Mouse (Mus musculus): ENCODE measurements around the gene Prcc. TPM values are rescaled to one million over a fixed set of nuclear protein-coding genes. Genes with fewer than 3 reads are reported as not detected.

Prcc gene
- polyA plus RNA-seq (2012; rRNA removed) = 13.4 and 27.1 TPM in 2 replicates

- Histone ChIP-seq H3K4me3 (ENCODE audit: low read depth, low read length) (peak within 1 kb of the TSS; percentile 79), H3K27ac (ENCODE audit: insufficient read depth, low read depth, low read length) (peak within 1 kb of the TSS; percentile 72), H3K27me3 (ENCODE audit: control insufficient read depth, insufficient read depth, low read length) (no peaks in the 10 kb centered on the region), H3K36me3 (ENCODE audit: control insufficient read depth, insufficient read depth, low read length) (peaks cover 2% of the 10 kb centered on the region), H3K4me1 (ENCODE audit: control insufficient read depth, insufficient read depth, insufficient read length, low read length) (peaks cover 7% of the 10 kb centered on the region; the same call in 1 of the 2 replicates)
- under 1% methylated on average over 33 of the region's 33 CpGs for WGBS
- no peak for TF ChIP-seq CTCF (IDR thresholded peaks at IDR 0.05; ENCODE audit: extremely low read depth, insufficient read length, insufficient replicate concordance, low read depth, low read length)
- peak; percentile 76 for TF ChIP-seq POLR2A (IDR thresholded peaks at IDR 0.05; ENCODE audit: low read depth, low read length)
Observed at GRCm38 (mm10) chr3:87885281-87886003, at the start of gene Prcc. Gene Prcc (minus strand): TSS chr3:87885608.

DNA sequence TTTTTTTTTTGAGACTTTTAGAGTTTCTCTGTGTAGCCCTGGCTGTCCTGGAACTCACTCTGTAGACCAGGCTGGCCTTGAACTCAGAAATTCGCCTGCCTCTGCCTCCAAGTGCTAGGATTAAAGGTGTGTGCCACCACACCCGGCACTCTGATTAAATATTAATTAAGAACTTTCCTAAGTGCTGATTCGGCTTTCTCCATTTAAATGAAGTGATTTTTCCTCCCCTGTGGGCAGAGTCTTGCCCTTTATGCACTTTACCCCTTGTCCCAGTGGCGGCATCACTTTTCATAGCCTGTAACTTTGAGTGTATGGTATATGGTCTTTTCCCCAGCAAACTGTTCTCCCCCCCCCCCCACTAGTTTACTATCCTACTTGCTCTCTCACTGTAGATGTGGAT lies 49.8 kb upstream of the Prcc start:
- no peak overlapping the region for H3K4me3 ChIP-seq (ENCODE audit: low read depth, low read length)
- H3K4me1 ChIP-seq (ENCODE audit: control insufficient read depth, insufficient read depth, insufficient read length, low read length) = peaks cover 7% of the 10 kb centered on the region
- no peaks in the 10 kb centered on the region for H3K27me3 ChIP-seq (ENCODE audit: control insufficient read depth, insufficient read depth, low read length)
- WGBS = 31% methylated on average over 4 of the region's 4 CpGs
- H3K27ac ChIP-seq (ENCODE audit: insufficient read depth, low read depth, low read length) = peak overlapping the region; percentile 56
- TF ChIP-seq POLR2A (IDR thresholded peaks at IDR 0.05; ENCODE audit: low read depth, low read length) = no peak
- TF ChIP-seq CTCF (IDR thresholded peaks at IDR 0.05; ENCODE audit: extremely low read depth, insufficient read length, insufficient replicate concordance, low read depth, low read length) = no peak
- peaks cover 37% of the 10 kb centered on the region for H3K36me3 ChIP-seq (ENCODE audit: control insufficient read depth, insufficient read depth, low read length)

- no peaks in the 10 kb centered on the region for H3K27me3 ChIP-seq (ENCODE audit: control insufficient read depth, insufficient read depth, low read length)
- no peak for TF ChIP-seq POLR2A (IDR thresholded peaks at IDR 0.05; ENCODE audit: low read depth, low read length)
- peak; percentile 12; the same call in 1 of the 2 replicates for TF ChIP-seq CTCF (IDR thresholded peaks at IDR 0.05; ENCODE audit: extremely low read depth, insufficient read length, insufficient replicate concordance, low read depth, low read length)
- 61% methylated on average over 4 of the region's 4 CpGs for WGBS
- H3K27ac ChIP-seq (ENCODE audit: insufficient read depth, low read depth, low read length) = no peak overlapping the region
- H3K36me3 ChIP-seq (ENCODE audit: control insufficient read depth, insufficient read depth, low read length) = peaks cover 30% of the 10 kb centered on the region
- peaks cover 7% of the 10 kb centered on the region for H3K4me1 ChIP-seq (ENCODE audit: control insufficient read depth, insufficient read depth, insufficient read length, low read length)
- no peak overlapping the region for H3K4me3 ChIP-seq (ENCODE audit: low read depth, low read length)
Observed at GRCm38 (mm10) chr3:87934501-87934900, 49.1 kb upstream of the Prcc start.

DNA sequence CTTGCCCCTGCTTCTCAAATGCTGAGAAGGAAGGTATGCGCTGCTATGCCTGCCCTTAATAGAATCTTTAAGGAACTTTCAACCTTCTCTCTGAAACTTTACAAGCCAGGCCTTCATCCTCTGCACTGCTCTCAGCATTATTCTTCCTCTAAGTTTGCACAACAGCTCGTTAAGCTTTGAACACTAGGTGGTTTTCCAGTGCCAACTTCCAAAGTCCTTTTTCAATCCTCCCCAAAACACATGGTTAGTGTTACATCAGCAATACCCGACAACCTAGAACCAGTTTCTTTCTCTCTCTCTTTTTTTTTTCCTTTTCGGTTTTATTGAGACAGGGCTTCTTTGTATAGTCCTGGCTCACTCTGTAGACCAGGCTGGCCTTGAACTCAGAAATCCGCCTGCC lies 48.6 kb upstream of the Prcc start:
- H3K36me3 ChIP-seq (ENCODE audit: control insufficient read depth, insufficient read depth, low read length) = peaks cover 25% of the 10 kb centered on the region
- H3K4me3 ChIP-seq (ENCODE audit: low read depth, low read length) = no peak overlapping the region
- H3K27me3 ChIP-seq (ENCODE audit: control insufficient read depth, insufficient read depth, low read length) = no peaks in the 10 kb centered on the region
- no peak overlapping the region for H3K27ac ChIP-seq (ENCODE audit: insufficient read depth, low read depth, low read length)
- 59% methylated on average over 5 of the region's 5 CpGs for WGBS
- H3K4me1 ChIP-seq (ENCODE audit: control insufficient read depth, insufficient read depth, insufficient read length, low read length) = peaks cover 11% of the 10 kb centered on the region
- TF ChIP-seq CTCF (IDR thresholded peaks at IDR 0.05; ENCODE audit: extremely low read depth, insufficient read length, insufficient replicate concordance, low read depth, low read length) (no peak), POLR2A (IDR thresholded peaks at IDR 0.05; ENCODE audit: low read depth, low read length) (no peak)

DNA sequence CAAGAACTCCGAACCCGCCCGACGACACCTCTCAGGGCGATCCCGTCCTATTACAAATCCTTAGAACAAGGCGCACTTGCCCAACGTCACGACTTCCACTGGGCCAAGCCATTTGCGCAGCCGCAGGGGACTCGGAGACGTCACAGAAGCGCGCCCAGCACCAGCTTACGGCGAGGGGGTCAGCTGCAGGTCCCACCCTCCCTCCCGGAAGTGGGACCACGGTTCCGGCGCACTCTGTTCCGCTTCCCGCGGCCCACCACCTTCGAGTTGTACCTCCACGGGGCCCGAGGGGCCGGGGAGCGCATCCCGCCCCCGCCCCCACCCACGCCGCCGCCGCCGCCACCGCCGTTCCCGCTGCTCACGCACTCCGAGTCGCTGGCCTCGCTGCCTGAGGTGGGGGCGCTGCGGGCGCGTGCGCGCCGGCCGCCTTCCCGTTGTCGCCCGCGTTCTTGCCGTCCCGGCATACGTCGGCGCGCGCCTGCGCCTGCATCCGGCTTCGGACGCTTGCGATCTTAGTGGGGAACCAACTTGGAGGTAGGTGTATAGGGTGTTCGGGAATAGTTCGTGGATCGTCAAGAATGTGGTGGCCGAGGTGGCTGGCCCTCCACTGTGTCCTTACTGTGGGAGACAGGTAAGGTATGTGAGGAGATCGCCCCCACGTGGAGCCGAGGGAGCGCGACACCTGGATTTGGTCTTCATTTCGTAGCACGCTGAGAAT lies 44.8 kb upstream of the Prcc start, which contains the start of the genes Isg20l2 and Rrnad1:
Gene Isg20l2 (plus strand): TSS at position 237 of the 718 bp plus-strand sequence.
Gene Rrnad1 (minus strand): TSS at position 640 of the 718 bp plus-strand sequence.
- H3K36me3 ChIP-seq (ENCODE audit: control insufficient read depth, insufficient read depth, low read length) = peaks cover 29% of the 10 kb centered on the region

GRCm38 (mm10) chr3:87929341-87930077 lies 44.1 kb upstream of the Prcc start:
- TF ChIP-seq CTCF (IDR thresholded peaks at IDR 0.05; ENCODE audit: extremely low read depth, insufficient read length, insufficient replicate concordance, low read depth, low read length) (no peak), POLR2A (IDR thresholded peaks at IDR 0.05; ENCODE audit: low read depth, low read length) (no peak)
- under 1% methylated on average over 26 of the region's 26 CpGs for WGBS
- H3K36me3 ChIP-seq (ENCODE audit: control insufficient read depth, insufficient read depth, low read length) = peaks cover 35% of the 10 kb centered on the region
- H3K27me3 ChIP-seq (ENCODE audit: control insufficient read depth, insufficient read depth, low read length) = no peaks in the 10 kb centered on the region
- H3K4me3 ChIP-seq (ENCODE audit: low read depth, low read length) = peak overlapping the region; percentile 72
- H3K4me1 ChIP-seq (ENCODE audit: control insufficient read depth, insufficient read depth, insufficient read length, low read length) = peaks cover 9% of the 10 kb centered on the region; the same call in 1 of the 2 replicates
- H3K27ac ChIP-seq (ENCODE audit: insufficient read depth, low read depth, low read length) = peak overlapping the region; percentile 53

More for the DNA sequence above, 44.8 kb upstream of the Prcc start, which contains the start of the genes Isg20l2 and Rrnad1:
- Histone ChIP-seq H3K27me3 (ENCODE audit: control insufficient read depth, insufficient read depth, low read length) (no peaks in the 10 kb centered on the region), H3K4me1 (ENCODE audit: control insufficient read depth, insufficient read depth, insufficient read length, low read length) (peaks cover 12% of the 10 kb centered on the region; the same call in 1 of the 2 replicates), H3K4me3 (ENCODE audit: low read depth, low read length) (peak within 1 kb of the TSS; percentile 72), H3K27ac (ENCODE audit: insufficient read depth, low read depth, low read length) (peak within 1 kb of the TSS; percentile 86)
- TF ChIP-seq POLR2A (IDR thresholded peaks at IDR 0.05; ENCODE audit: low read depth, low read length) = peak; percentile 63
- TF ChIP-seq CTCF (IDR thresholded peaks at IDR 0.05; ENCODE audit: extremely low read depth, insufficient read length, insufficient replicate concordance, low read depth, low read length) = peak; percentile 80
- under 1% methylated on average over 78 of the region's 78 CpGs for WGBS

All from small intestine, adult 2 months (tissue).